Mouse (Mus musculus): ENCODE measurements around the gene 4430402I18Rik. TPM values are rescaled to one million over a fixed set of nuclear protein-coding genes. Genes with fewer than 3 reads are reported as not detected.

Gene 4430402I18Rik
- polyA plus RNA-seq, 1 experiment from 2014 or later, result 0.79 TPM

DNA sequence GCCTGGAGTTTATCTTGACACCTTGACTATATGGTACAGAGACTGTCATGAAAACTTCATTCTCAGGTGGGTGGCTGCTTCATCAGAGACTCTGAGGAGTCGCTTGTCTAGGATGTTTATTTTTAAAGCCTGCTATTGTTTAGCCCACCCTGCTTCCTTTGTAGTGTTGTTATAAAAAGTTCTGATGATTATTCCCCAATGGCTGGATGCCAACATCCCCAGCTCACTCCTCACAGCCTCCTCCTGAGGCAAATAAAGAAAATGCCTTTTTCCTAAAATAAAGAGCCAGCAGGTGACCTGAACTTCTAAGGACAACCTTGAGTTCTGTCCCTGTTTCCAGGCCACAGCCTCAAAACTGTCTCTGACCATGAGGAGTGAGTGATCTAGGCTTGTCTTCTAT, 79.1 kb downstream of the 4430402I18Rik start:
- WGBS, result 33% methylated on average over 1 of the region's 1 CpGs
- Histone ChIP-seq H3K27me3 (no peaks in the 10 kb centered on the region), H3K27ac (no peak overlapping the region), H3K4me3 (no peak overlapping the region), H3K9ac (no peak overlapping the region), H3K4me1 (peaks cover 12% of the 10 kb centered on the region), H3K9me3 (replicated peaks) (no peaks in the 10 kb centered on the region), H3K4me2 (no peak overlapping the region), H3K36me3 (ENCODE audit: poor library complexity, severe bottlenecking) (no peaks in the 10 kb centered on the region)
- no peak for ATAC-seq

DNA sequence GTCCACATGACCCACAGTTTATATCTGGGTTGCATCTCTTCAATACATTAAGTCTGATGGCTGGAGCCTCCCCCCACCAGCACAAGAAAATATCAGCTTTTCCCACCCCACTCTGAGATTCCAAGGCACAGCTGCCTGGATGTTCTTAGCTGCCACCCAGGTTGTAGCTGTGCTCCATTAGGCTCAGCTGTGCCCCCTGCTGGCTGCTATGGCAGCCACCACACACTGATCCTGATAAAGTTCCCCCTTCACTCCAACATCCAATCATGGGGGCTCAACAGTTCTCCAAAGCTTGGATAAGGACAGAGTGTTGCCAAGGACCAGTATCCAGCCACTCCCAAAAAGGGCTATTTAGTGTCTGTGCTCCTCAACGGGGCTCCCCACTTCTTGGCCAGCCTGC, 84.5 kb downstream of the 4430402I18Rik start:
- Histone ChIP-seq H3K27ac (no peak overlapping the region), H3K4me3 (no peak overlapping the region)
- 68% methylated on average over 1 of the region's 1 CpGs for WGBS

DNA sequence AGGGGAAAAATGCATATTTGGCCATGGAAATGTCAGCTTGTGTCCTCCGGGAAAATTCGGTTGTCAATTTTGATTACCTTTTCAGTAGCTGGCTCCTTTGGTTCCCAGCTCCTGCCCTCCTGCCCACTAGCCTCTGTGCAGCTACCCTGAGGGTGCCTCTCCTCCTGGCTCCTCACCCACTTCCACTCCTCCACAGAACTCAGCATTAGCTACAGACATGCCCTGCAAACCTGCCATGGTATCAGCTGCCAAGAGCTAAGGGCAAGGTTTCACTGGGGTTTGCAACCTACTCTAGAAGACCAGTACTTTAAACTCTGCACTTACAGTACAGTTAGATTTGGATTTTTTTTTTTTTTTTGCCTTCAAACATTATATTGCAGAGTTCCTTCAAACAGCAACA, 88.1 kb downstream of the 4430402I18Rik start:
- no peaks in the 10 kb centered on the region for H3K36me3 ChIP-seq (ENCODE audit: poor library complexity, severe bottlenecking)
- no peak overlapping the region for H3K4me3 ChIP-seq
- H3K4me2 ChIP-seq, result no peak overlapping the region
- H3K27me3 ChIP-seq, result no peaks in the 10 kb centered on the region
- no peaks in the 10 kb centered on the region for H3K4me1 ChIP-seq
- 89% methylated on average over 2 of the region's 2 CpGs for WGBS
- ATAC-seq, result no peak
- no peak overlapping the region for H3K27ac ChIP-seq
- H3K9me3 ChIP-seq (replicated peaks), result no peaks in the 10 kb centered on the region
- H3K9ac ChIP-seq, result no peak overlapping the region

More for the DNA sequence above, 84.5 kb downstream of the 4430402I18Rik start:
- Histone ChIP-seq H3K36me3 (ENCODE audit: poor library complexity, severe bottlenecking) (no peaks in the 10 kb centered on the region), H3K27me3 (no peaks in the 10 kb centered on the region), H3K4me1 (no peaks in the 10 kb centered on the region), H3K9me3 (replicated peaks) (no peaks in the 10 kb centered on the region), H3K4me2 (no peak overlapping the region), H3K9ac (no peak overlapping the region)
- no peak for ATAC-seq

DNA sequence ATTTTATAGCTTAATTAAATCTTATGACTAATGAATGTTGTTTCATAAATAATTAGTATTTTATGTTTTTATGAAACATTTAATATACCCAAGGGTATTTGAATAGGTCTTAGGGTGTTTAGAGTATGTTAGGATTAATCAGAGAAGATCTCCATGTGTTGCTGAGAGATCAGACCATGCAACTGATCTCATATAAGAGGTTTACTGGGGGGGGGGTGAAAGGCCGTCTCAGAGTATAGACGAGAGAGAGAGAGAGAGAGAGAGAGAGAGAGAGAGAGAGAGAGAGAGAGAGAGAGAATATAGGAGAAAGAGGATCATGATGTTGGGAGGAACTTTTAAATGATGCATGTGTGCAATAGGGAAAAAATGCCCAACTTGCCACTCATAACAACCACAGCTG, 97.2 kb downstream of the 4430402I18Rik start:
- no peak overlapping the region for H3K4me2 ChIP-seq
- H3K9ac ChIP-seq, result no peak overlapping the region
- WGBS, result 58% methylated on average over 2 of the region's 2 CpGs
- no peak for ATAC-seq
- no peaks in the 10 kb centered on the region for H3K9me3 ChIP-seq (replicated peaks)
- no peaks in the 10 kb centered on the region for H3K4me1 ChIP-seq
- H3K27ac ChIP-seq, result no peak overlapping the region
- H3K27me3 ChIP-seq, result no peaks in the 10 kb centered on the region
- no peak overlapping the region for H3K4me3 ChIP-seq
- H3K36me3 ChIP-seq (ENCODE audit: poor library complexity, severe bottlenecking), result no peaks in the 10 kb centered on the region

DNA sequence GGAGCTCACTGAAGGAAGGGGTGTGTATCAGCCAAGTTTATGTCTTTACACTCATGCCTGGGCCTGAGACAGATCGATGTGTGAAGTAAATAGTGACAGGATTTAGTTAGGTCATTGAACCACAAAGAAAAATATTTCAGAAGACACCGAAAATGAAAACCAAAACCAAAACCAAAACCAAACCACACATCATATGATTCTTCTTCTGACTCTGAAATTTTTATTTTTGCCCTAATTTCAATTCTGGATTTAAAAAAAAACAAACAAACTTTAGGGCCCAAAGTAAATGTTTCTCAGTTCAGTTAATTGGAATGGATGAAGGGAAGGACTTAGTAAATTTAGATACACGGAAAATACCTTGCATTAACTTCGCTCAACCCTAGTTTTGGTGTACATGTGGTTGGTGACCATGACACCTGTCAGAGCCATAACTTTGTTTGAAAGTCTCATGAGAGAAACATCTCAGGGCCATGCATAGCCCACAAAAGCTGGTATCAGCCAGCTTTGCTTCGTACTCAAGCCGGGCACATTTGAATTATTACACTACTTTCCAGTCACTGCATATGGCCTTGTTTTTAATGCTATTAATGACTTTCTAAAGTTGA, 98.2 kb downstream of the 4430402I18Rik start:
- Histone ChIP-seq H3K27me3 (no peaks in the 10 kb centered on the region), H3K9ac (no peak overlapping the region), H3K9me3 (replicated peaks) (no peaks in the 10 kb centered on the region), H3K4me2 (no peak overlapping the region), H3K27ac (no peak overlapping the region), H3K4me3 (no peak overlapping the region), H3K4me1 (no peaks in the 10 kb centered on the region), H3K36me3 (ENCODE audit: poor library complexity, severe bottlenecking) (no peaks in the 10 kb centered on the region)
- ATAC-seq, result no peak
- 92% methylated on average over 6 of the region's 6 CpGs for WGBS

DNA sequence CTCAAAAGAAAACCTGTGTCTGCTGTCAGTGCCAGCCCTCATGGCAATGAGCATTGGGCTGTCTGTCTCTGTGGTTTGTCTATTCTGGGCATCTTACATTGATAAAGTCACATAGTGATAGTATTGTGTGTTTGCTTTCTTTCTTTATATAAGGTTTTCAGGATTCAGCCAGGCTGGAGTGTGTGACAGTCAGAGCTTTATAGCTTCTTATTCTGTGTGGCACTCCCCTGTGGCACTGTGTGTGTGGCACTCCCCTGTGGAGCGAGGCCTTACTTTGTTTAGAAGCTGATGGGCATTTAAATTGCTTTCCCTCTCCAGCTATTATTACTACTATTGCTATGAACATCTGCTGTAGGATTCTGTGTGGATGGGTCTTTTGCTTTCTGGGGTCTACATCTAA, 102.1 kb downstream of the 4430402I18Rik start:
- H3K9ac ChIP-seq, result no peak overlapping the region
- H3K36me3 ChIP-seq (ENCODE audit: poor library complexity, severe bottlenecking), result no peaks in the 10 kb centered on the region
- H3K27ac ChIP-seq, result no peak overlapping the region

DNA sequence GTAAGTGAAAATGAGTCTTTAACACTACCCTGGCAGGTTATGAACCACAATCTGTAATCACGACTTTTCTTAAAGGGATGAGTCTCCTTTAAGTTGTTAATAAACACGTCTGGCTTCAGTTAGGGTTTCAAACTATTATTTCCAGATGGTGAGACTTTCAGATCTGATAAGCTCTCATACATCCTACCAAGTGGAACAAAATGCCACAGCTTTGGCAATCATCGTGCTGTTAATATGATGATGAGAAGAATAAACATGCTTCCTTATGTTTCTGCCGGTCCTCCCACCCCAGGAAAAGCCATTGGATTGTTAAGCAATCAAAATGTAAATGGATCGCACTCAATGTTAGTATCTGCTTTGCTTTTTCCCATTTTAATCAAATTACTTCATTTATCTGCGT, 102.6 kb downstream of the 4430402I18Rik start:
- Histone ChIP-seq H3K36me3 (ENCODE audit: poor library complexity, severe bottlenecking) (no peaks in the 10 kb centered on the region), H3K27me3 (no peaks in the 10 kb centered on the region), H3K27ac (no peak overlapping the region), H3K4me1 (no peaks in the 10 kb centered on the region), H3K9ac (no peak overlapping the region), H3K4me2 (no peak overlapping the region), H3K4me3 (no peak overlapping the region), H3K9me3 (replicated peaks) (no peaks in the 10 kb centered on the region)
- 75% methylated on average over 6 of the region's 6 CpGs for WGBS
- ATAC-seq, result peak; percentile 57; the same call in 1 of the 2 replicates

More for the DNA sequence above, 102.1 kb downstream of the 4430402I18Rik start:
- Histone ChIP-seq H3K9me3 (replicated peaks) (no peaks in the 10 kb centered on the region), H3K4me2 (no peak overlapping the region), H3K4me3 (no peak overlapping the region), H3K27me3 (no peaks in the 10 kb centered on the region), H3K4me1 (no peaks in the 10 kb centered on the region)
- WGBS, result 60% methylated on average over 1 of the region's 1 CpGs
- ATAC-seq, result peak; percentile 16; the same call in 1 of the 2 replicates

DNA sequence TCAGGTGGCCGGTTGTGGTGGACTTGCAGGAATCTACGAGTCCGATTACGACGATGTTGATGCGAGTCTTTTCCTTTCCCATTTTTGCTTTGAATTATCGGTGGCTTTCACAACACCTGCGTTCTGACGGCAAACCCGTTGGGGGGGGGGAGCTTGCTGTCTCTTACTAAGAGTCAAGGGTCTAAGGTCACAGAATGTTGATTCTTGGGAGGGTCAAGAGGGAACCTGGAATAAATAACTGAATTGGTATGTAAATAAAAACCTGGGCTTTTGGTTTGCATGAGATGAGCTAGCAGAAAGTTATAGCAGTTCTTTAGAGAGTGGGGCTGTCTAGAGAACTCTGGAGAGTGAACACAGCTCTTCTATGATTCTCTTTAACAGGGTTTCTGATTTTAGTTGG, 104.0 kb downstream of the 4430402I18Rik start:
- ATAC-seq, result no peak
- no peaks in the 10 kb centered on the region for H3K9me3 ChIP-seq (replicated peaks)
- H3K27ac ChIP-seq, result no peak overlapping the region
- H3K27me3 ChIP-seq, result no peaks in the 10 kb centered on the region
- H3K4me3 ChIP-seq, result no peak overlapping the region
- H3K9ac ChIP-seq, result no peak overlapping the region
- H3K4me1 ChIP-seq, result no peaks in the 10 kb centered on the region
- 95% methylated on average over 10 of the region's 10 CpGs for WGBS
- H3K4me2 ChIP-seq, result no peak overlapping the region
- H3K36me3 ChIP-seq (ENCODE audit: poor library complexity, severe bottlenecking), result no peaks in the 10 kb centered on the region

DNA sequence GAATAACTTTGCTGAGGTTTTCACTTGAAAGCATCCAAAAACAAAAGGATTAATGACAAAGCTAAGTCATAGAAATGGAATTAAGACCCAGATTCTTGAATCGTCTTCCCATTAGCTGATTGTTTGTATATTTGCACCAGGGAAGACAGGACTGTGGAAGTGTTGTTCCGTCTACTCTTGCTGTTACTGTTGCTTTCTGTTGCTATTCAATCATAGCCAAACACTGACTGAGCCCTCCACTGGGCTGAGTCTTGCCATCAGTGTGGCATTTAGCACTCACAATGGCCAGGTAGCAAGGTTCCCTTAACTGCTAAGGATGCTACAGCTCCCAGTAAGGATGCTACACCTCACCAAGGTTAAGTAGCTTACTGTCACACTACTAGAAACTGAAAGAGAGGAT, 107.4 kb downstream of the 4430402I18Rik start:
- Histone ChIP-seq H3K27ac (no peak overlapping the region), H3K36me3 (ENCODE audit: poor library complexity, severe bottlenecking) (no peaks in the 10 kb centered on the region), H3K4me3 (no peak overlapping the region), H3K4me1 (no peaks in the 10 kb centered on the region), H3K9ac (no peak overlapping the region), H3K27me3 (no peaks in the 10 kb centered on the region), H3K9me3 (replicated peaks) (no peaks in the 10 kb centered on the region), H3K4me2 (no peak overlapping the region)
- no peak for ATAC-seq
- 84% methylated on average over 2 of the region's 2 CpGs for WGBS

DNA sequence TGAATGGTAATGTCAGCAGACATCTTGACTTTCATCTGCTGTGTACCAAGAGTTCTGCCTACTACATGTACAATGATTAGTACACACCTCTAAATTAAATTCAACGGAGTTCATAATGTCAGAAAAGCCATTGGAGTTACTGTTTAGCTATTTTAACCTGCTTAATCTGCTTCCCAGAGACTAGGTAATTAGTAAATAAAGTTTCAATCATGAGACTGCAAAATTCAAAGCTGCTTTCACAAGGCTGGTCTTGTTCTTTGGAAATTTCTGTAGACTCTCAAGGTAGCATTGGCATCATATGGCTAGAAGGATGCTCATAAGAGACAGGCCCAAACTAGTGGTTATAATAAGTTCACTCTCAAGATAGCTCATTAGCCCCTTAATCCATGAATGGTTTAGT, 112.8 kb downstream of the 4430402I18Rik start:
- no peaks in the 10 kb centered on the region for H3K4me1 ChIP-seq
- 80% methylated on average over 1 of the region's 1 CpGs for WGBS
- H3K9ac ChIP-seq, result no peak overlapping the region
- H3K9me3 ChIP-seq (replicated peaks), result no peaks in the 10 kb centered on the region
- no peak overlapping the region for H3K4me3 ChIP-seq
- no peaks in the 10 kb centered on the region for H3K36me3 ChIP-seq (ENCODE audit: poor library complexity, severe bottlenecking)
- no peak for ATAC-seq
- H3K4me2 ChIP-seq, result no peak overlapping the region
- no peak overlapping the region for H3K27ac ChIP-seq
- H3K27me3 ChIP-seq, result no peaks in the 10 kb centered on the region

DNA sequence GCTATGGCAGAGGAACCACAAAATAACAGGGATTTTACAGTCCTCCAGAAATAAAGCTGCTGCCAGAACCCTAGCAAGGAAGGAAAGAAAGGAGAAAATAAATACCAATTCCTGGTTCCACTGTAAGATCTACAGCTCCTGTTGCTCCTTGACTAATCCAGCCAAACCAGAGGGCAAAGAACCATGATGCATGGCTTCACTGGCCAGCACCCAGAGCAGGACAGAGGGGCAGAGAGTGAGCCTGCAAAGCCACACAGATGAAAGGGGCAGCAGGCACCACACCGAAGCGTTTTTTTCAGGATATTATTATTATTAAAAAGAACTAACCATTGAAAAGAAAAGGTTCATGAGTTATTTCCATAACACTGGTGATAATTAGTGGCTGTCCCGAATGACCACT, 115.6 kb downstream of the 4430402I18Rik start:
- Histone ChIP-seq H3K4me1 (no peaks in the 10 kb centered on the region), H3K4me3 (no peak overlapping the region), H3K9ac (no peak overlapping the region), H3K9me3 (replicated peaks) (no peaks in the 10 kb centered on the region), H3K27ac (no peak overlapping the region), H3K36me3 (ENCODE audit: poor library complexity, severe bottlenecking) (no peaks in the 10 kb centered on the region), H3K4me2 (no peak overlapping the region), H3K27me3 (no peaks in the 10 kb centered on the region)
- 78% methylated on average over 3 of the region's 3 CpGs for WGBS
- no peak for ATAC-seq

DNA sequence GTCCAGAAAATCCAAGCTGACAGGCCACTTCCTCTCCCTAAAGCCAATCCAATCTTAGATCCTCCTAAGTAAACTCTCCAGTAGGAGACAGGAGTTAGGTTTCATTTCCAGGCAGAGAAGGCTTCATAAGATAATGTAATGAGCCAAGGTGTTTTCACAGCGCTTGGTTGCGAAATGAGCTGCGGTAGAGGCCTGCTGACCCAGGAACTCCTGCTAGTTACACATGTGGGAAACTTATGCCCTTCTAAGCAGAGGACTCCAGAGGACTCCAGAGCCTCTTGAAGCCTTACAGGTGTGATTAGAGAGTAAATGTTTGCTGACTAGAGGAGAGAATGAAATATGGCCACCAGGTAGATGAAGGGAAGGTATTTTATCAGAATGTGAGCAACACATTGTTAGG, 117.1 kb downstream of the 4430402I18Rik start:
- WGBS, result 86% methylated on average over 3 of the region's 3 CpGs
- Histone ChIP-seq H3K9me3 (replicated peaks) (no peaks in the 10 kb centered on the region), H3K27me3 (peaks cover 2% of the 10 kb centered on the region; the same call in 1 of the 2 replicates), H3K4me2 (no peak overlapping the region), H3K36me3 (ENCODE audit: poor library complexity, severe bottlenecking) (no peaks in the 10 kb centered on the region), H3K27ac (no peak overlapping the region), H3K4me1 (no peaks in the 10 kb centered on the region), H3K4me3 (no peak overlapping the region), H3K9ac (no peak overlapping the region)
- no peak for ATAC-seq

Data from forebrain, embryonic 13.5 days (tissue).